Mouse (Mus musculus) lung, postnatal 36 days (tissue): ENCODE results near the gene Dhdh.

Experiments used
- DNase-seq: peaks from one replicate; pipeline ENCODE4 v3.0.0; 2022; ENCODE audit warnings: mixed read lengths

Dhdh gene

DNA sequence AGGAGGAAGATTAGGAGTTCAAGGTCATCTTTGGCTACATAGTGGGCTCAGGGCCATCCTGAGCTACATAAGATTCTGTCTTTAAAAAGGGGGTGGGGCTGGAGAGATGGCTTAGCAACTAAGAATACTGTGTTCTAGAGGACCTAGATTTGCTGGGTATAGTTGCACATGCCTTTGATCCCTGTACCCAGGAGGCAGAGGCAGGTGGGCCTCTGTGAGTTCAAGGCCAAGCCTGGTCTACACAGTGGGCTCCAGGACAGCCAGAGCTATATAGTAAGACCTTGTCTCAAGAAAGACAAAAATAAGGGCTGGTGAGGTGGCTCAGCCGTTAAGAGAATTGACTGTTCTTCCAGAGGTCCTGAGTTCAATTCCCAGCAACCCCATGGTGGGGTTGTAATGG, 38.6 kb downstream of the Dhdh start:
- no peak for DNase-seq

DNA sequence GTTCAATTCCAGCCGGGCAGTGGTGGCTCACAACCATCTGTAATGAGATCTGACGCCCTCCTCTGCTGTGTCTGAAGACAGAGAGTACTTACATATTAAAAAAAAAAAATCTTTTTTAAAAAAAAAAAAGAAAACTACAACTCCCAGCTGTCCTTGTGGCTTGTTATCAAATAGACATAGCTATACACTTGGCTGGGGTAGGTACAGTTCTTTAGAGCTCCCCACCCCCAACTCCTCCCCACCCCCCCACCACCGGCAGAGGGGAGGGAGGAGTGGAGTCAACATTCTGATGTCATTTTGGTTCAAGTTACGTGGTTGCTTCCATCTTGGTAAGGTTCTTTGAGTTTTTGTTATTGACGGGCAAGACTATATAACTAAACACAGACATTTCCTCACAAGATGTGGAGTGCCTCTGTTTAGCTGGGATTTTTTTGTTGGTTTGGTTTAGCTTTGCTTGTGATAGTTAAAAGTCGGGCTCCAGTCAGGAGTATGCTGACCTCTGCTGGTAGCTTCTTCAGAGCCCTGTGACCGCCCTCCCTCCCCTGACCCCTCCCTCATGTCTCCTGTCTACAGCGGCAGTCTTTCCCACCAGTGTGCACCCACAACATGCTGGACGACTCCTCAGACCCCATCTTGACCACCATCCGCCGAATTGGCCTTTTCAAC, 41.1 kb downstream of the Dhdh start:
- peak; percentile 57 for DNase-seq

DNA sequence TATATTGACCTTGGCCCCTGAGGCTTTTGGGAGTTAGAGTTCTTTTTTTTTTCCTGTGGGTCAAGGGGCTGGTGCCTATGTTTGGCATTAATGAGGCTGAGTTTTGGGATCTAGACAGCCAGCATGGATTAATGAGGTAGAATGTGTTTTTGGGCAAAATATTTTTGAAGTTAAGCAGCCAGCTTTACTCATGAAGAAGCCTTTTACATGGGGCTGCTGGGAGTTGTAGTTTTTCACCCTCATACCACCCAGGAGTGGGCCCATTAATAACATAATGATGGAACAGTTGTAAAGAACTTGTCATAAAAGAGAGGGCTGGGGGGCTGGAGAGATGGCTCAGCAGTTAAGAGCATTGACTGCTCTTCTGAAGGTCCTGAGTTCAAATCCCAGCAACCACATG, 42.0 kb downstream of the Dhdh start:
- DNase-seq: no peak

- no peak for DNase-seq
Measured at GRCm38 (mm10) chr7:45443526-45444420, 44.8 kb downstream of the Dhdh start.

- DNase-seq: peak; percentile 56
Measured at GRCm38 (mm10) chr7:45437521-45438276, 50.9 kb downstream of the Dhdh start, which contains the start of gene Ruvbl2. Gene Ruvbl2 (minus strand): TSS chr7:45438096.

DNA sequence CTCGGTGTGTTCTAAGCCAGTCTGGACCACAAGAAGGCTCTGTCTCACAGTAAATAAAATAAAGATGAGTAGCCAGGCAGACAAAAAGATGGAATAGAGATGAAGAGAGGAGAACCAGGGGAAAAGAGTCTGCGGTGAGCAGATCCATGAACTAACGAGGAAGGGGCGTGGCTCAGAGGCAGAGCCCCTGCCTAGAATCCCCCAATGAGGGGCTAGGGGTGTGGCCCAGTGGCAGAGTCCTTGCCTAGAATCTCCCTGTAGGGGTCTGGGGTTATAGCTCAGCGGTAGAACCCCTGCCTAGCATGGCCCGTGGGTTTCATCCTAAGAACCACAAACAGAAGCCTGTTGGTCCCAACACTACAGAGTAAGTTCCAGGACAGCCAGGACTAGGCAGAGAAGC, 51.6 kb downstream of the Dhdh start:
- no peak for DNase-seq

DNA sequence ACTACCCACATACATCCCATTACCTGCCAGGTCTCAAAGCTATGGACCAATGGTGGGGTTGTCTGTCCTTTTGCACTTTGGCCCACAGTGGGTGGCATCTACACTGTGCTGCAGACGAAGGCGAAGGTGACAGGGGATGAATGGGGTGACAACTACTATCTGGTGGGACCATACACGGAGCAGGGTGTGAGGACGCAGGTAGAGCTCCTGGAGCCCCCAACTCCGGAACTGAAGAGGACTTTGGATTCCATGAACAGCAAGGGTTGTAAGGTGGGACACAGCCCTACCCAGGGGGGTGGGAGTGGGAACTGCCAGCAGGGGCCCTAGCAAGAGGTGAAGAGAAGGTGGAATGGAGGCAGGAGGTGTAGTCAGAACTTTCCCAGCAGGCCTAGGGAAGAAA, 52.2 kb downstream of the Dhdh start:
- no peak for DNase-seq

GRCm38 (mm10) chr7:45435038-45435437, 53.6 kb downstream of the Dhdh start:
- peak; percentile 54 for DNase-seq

- DNase-seq: peak; percentile 100
Measured at GRCm38 (mm10) chr7:45434203-45435015, 54.2 kb downstream of the Dhdh start, which contains the start of gene Gys1. Gene Gys1 (plus strand): TSS chr7:45434844.

DNA sequence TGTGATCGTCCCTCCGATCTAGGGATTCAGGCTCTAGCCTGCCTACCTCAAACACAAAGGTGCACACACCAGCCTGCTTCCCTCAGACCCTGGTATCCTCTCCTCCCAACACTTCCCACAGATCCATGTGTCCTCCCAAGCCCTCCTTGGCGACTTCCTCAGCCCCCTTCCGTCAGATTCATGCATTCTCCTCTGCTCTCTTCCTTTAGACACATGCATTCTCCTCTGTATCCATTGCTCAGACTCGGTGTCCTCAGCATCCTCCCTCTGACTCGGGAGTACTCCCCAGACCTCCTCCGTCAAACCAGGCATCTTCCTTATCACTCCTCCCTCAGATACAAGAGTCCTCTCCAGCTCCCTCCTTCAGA, 54.8 kb downstream of the Dhdh start:
- DNase-seq: no peak

- no peak for DNase-seq
Measured at GRCm38 (mm10) chr7:45426556-45426955, 62.0 kb downstream of the Dhdh start.

DNA sequence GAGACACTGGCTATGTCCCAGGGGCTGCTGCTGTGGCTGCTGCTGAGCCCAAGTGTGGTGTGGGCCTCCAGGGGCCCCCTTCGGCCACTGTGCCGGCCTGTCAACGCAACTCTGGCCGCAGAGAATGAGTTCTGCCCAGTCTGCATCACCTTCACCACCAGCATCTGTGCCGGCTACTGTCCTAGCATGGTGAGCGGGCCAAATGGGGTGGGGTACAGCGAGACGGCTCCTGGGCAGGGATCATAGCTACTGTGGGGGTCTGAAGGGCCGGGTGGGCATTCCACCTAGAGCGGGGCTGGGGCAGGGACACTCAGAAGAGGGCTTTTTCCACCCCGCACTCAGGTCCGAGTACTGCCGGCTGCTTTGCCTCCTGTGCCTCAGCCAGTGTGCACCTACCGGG, 67.4 kb downstream of the Dhdh start:
- no peak for DNase-seq
